Mouse (Mus musculus) left cerebral cortex, postnatal 14 days (tissue): ENCODE measurements around the gene Zfpm1. TPM values are rescaled to one million over a fixed set of nuclear protein-coding genes. Genes with fewer than 3 reads are reported as not detected.

Experiments
- DNase-seq, 2 experiments: peaks; one replicate each; pipeline ENCODE4 v3.0.0; 2021 to 2022; ENCODE audit warnings: low spot score in 2 of 2, mixed read lengths in 1 of 2
- intact Hi-C: fragments of 180-260 bp; cut with DNase I; formaldehyde crosslinking; loops from one replicate; pipeline ENCODE4 v1.15.1; 2025
- total RNA-seq, 2 experiments: library from RNA; stranded (reverse); gene quantifications; 2 replicates each; pipeline ENCODE4 v1.2.3; 2021

The Zfpm1 gene
- total RNA-seq, 2 experiments from 2014 or later = 20.4 to 25.2 TPM

- DNase-seq = no peak
- intact Hi-C loops = no loop called here
These were observed 11.4 kb upstream of the Zfpm1 start for GRCm38 (mm10) chr8:122270555-122270954.

DNA sequence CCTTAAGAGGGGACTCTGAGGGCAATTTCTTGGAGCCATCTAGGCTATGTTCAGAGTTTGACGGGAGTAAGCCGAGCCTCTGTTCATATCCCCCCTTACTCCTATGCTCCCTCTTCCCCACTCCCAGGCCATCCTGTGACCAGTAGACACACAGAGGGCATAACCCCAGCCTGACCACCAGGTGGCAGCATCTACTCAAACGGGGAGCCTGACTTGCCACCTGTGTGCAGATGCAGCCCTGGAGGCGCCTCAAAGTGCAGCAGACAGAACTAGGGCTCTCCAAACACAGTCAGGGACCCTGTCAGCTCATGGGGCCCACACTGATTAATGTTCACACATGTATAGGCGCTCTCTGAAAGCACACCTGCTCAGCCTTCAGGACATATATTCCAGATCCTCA lies 8.8 kb upstream of the Zfpm1 start:
- intact Hi-C loops = loop anchor here (1.0 to 2.0 kb wide), 2 partner anchors 60 to 98 kb away; no protein-coding TSS in a partner anchor
- peak; percentile 55 to 58 for DNase-seq

DNA sequence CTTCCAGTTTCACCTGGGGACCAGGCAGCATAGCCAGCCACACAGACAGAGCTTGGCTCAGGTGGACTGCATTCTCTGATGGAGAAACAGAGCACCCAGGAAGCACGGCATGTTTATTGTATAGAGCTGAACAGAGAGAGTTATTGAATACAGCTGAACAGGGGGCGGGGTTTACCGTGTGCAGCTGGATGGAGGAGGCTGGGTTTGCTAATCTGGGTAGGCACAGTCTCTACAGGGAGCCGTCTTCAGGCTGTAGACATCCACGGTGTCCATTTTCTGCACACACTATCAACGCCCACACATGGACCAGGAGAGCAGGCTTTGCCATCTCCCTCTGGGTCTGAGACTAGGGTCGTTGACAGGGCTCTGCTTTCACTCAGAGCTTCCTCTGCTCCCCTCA lies 8.1 kb upstream of the Zfpm1 start:
- intact Hi-C loops = loop anchor here (1.0 to 2.0 kb wide), 2 partner anchors 59 to 97 kb away; no protein-coding TSS in a partner anchor
- DNase-seq = no peak

DNA sequence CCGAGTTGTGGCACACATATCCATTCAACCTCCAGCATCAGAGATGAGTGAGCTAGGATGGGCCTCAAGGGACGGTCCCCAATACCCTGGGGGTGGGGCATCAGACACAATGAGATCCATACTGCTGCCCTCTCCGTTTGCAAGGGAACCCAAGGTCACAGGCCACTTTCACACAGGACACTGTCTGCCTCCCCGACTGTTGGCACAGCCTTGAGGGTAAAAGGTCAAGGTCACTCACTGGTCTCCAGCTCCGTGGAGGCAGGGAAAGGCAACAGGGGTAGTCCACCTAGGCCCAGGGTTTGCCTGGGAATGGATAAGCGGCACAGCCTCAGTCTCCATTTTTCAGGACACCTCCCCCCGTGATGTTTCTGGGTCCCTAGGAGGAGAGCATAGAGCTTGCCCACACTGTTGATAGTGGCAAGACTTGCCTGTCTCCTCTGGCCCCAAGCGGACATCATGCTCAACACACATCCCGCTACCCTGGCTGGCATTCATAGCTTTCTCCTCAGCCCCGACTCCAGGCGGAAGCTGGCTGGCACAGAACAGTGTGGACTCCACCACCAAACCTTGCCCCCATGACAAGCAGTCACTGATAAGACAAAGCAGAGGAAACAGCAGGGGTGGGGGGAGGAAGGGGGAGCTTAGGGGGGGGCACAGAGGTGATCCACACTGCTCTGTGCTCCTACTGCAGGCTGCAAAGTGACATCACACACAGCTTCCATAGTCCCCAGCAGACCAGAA lies 7.1 kb upstream of the Zfpm1 start:
- intact Hi-C loops = no loop called here
- DNase-seq = no peak

DNA sequence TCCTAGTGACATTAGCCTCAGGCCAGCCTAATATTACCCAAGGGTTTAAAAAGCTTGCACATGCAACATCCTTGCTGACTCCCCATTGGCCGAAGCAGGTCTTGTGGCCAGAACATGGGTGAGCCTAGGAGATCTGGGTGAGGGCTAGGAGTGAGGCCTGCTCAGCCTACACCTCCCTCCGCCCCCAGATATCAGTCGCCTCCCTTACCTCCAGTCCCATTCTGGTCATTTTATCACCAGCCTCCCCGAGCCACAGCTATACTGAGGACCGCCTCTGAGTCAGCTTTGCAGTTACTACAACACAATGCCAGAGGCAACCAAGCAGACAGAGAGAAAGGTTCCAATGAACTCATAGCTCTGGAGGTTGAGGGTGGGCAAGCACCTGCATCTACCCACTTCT lies 5.6 kb upstream of the Zfpm1 start:
- intact Hi-C loops = no loop called here
- no peak for DNase-seq

DNA sequence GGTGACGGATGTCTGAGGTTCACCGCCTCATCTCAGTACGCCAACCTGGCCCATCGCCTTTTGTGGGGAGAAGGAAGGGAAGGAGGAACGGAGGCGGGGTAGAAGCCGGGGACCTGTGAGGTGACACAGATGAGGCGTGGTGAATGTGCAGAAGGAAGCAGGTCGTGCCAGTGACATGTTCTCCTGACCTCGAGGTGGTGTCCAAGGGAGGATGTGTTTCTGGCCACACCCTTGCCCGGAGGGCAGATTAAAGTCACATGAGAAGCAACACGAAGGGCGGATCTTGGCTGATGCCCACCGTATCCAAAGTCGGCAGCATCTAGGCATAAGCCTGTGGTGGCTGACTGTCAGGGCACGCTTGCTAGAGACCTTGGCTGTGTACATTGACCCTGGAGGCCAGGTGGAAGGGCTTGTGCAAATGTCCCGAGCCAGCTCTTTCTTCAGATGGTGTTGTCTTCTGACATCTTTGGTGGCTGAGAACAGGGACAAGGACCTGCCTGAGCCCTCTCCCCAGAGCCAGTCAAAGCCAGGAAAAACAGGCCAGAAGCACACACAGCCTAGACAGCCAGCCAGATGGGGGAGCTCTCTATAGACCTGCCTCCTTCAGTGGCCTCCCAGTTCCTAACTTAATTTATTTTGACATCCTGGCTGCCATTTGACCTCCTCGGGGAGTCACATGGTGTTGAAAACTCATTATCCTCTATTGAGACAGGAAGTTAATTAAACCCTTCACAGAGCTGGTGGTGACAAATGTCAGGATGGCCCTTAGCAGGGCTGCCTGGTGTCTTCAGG lies 4.5 kb upstream of the Zfpm1 start:
- intact Hi-C loops = no loop called here
- DNase-seq = no peak

DNA sequence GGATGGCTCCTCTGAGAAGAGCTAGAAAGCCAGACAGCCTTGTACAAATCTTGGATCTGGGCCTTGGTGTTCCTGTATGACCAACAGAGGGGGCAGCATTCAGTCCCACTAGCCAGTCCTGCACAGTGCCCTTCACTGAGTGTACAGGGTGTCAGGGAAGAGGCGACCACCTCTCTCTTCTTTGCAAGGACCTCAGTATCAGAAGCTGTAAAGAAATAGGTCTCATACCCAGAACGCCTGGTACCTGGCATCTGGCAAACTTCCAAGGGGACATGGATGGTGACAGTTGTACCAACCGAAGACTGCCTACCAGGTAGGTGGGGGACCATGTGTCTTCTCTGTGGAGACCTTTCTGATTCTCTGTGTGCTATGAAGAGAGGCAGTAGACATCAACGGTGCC lies 1.8 kb upstream of the Zfpm1 start:
- no peak for DNase-seq
- intact Hi-C loops = no loop called here

- intact Hi-C loops = no loop called here
- no peak for DNase-seq
These were observed 1.2 kb upstream of the Zfpm1 start for GRCm38 (mm10) chr8:122280588-122281316.

DNA sequence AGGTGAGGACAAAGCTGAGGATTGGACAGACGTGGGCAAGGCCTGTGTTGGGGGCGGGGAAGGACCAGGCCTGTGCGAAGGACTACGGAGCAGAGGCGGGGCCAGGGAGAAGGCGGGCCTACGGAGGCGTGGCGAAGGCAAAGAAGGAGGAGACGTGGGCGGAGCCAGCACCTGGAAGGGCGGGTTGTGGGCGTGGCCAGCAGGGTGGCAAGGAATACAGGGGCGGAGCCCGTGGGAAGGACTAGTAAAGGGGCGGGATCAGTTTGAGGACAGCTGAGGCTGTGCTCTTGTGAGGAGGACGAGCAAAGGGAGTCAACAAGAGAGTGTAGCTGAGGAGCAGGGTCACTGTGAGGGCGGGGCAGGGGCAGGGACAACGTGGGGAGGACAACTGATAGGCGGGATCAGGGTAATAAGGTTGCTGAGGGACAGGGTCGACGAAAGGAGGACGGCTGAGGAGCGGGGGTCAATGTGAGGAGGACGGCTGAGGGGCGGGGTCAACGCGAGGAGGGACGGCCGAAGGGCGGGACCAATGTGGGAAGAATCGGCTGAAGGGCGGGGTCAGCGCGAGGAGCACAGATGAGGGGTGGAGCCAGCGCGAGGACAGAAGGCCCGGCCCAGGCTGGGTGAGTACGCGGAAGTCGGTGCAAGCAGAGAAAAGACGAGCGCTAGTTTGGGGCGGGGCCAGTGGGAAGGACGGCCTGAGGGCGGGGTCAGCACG lies 465 bp upstream of the Zfpm1 start:
- intact Hi-C loops = no loop called here
- peak; percentile 97 to 99 for DNase-seq

- intact Hi-C loops = no loop called here
- no peak for DNase-seq
These were observed 787 bp downstream of the Zfpm1 start for GRCm38 (mm10) chr8:122282501-122283355.

DNA sequence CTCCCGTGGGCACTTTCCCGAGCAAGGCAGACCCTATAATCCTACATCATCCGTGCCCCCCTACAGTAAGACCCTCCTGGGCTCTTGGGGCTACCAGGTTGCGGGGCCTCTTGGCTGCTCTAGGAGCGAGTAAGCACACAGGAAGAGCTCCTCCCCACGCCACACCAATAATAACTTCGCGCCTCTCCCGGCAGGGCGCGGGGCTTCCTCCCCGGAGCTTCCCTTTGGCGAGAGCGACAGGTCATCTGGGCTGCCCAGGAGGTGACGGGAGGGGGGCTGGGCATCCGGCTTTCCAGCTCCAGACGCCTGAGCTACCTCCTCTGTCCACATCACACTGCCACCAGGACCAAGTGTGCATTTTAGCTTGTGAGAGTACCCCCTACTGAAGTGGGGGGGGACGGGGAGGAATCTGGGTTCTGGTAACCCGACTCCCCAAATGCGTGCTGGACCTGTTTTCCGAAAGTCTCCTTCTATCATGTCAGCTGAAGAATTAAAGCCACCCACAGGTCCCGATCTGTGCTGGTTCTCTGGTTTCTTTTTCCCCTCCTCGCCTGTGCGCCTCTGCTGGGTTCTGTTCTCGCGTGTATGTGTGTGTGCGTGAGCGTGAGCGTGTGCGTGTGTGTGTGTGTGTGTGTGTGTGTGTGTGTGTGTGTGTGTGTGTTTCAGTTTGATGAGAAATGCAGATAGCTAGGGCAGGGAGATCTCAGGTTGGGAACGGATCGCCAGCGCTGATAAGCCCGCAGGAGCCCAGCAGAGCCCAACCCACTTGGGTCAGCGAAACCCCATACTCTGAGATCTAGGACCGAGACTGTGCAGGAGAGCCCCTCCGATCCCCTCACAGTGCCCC lies 1.6 kb downstream of the Zfpm1 start:
- peak; percentile 62 to 87 for DNase-seq
- intact Hi-C loops = no loop called here

- intact Hi-C loops = no loop called here
- DNase-seq = peak; percentile 38 to 62
These were observed 2.3 kb downstream of the Zfpm1 start for GRCm38 (mm10) chr8:122284203-122284658.

DNA sequence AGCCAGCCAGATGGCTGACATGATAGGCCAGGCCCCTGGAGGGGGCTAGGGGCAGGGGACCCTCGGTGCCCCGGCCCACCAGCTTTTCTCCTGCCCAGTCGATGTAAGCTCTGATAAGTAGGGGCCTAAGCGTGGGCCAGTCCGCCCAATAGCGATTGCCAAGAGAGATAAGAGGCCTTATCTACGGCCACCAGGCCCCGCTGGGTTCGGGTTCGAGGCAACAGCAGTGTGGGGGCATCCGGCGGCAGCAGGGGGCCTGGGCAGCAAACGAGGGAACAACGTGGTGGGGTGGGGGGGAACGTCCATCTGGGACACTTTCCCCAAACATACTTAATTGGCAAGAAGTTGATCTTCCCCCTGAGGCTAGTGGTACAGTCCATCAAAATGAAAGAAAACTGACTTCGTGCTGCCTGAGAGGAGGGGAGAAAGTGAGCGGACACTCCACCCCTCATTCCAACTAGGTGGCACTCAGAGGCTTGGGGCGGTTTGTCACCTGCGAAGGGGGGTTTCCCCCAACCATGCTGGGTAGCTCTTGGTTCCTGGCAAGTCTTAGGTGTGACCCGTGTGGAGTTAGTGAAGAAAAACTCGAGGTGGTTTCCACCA lies 2.8 kb downstream of the Zfpm1 start:
- intact Hi-C loops = no loop called here
- no peak for DNase-seq

GRCm38 (mm10) chr8:122285727-122286126 lies 3.8 kb downstream of the Zfpm1 start:
- intact Hi-C loops = no loop called here
- DNase-seq = no peak

- intact Hi-C loops = no loop called here
- DNase-seq = no peak
These were observed 5.0 kb downstream of the Zfpm1 start for GRCm38 (mm10) chr8:122286899-122287298.

DNA sequence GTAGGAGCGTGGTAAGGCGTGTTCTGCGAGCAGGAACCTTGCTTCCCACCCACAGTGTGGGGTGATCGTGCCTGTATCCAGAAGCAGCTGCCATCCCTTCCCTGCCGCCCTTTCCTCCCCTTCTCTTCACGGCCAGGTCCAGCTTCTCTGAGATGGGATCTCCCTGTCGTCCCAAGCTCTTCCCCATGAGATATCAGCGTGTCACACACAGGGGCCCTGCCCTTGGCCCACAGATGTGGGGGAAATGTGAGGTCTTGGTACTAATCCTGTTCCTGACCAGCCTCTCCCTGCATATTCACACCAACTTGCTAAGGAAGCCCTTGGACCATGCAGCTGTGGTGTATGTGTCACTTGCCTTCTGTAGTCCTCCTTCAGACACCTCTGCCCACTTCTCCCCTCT lies 5.8 kb downstream of the Zfpm1 start:
- intact Hi-C loops = no loop called here
- DNase-seq = no peak

GRCm38 (mm10) chr8:122288344-122288743 lies 6.4 kb downstream of the Zfpm1 start:
- intact Hi-C loops = no loop called here
- no peak for DNase-seq
